Mouse (Mus musculus): ENCODE measurements around the gene Fbf1. TPM values are rescaled to one million over a fixed set of nuclear protein-coding genes. Genes with fewer than 3 reads are reported as not detected.

Gene Fbf1
- polyA plus RNA-seq, 1 experiment, result 26.2 TPM

- Histone ChIP-seq H3K4me3 (ENCODE audit: low read depth, low read length) (no peak overlapping the region), H3K9me3 (replicated peaks; ENCODE audit: control insufficient read depth, insufficient read depth, low read length, poor library complexity, severe bottlenecking) (no peaks in the 10 kb centered on the region), H3K27ac (ENCODE audit: insufficient read depth, low read length) (no peak overlapping the region), H3K27me3 (ENCODE audit: control insufficient read depth, insufficient read depth, low read length, poor library complexity, severe bottlenecking) (no peaks in the 10 kb centered on the region), H3K9ac (ENCODE audit: low read depth, poor library complexity, severe bottlenecking) (no peak overlapping the region), H3K36me3 (ENCODE audit: control insufficient read depth, insufficient read depth, low read length, poor library complexity, severe bottlenecking) (no peaks in the 10 kb centered on the region), H3K4me1 (ENCODE audit: control insufficient read depth, insufficient read depth, low read length) (peaks cover 10% of the 10 kb centered on the region)
- TF ChIP-seq EP300 (IDR thresholded peaks at IDR 0.05; ENCODE audit: insufficient read depth, low read depth, low read length), result no peak
- no peak for TF ChIP-seq CTCF (IDR thresholded peaks at IDR 0.05; ENCODE audit: low read depth, low read length)
- TF ChIP-seq POLR2A (IDR thresholded peaks at IDR 0.05; ENCODE audit: insufficient read depth, low read length), result no peak
Measured at GRCm38 (mm10) chr11:116100385-116100784, 67.6 kb downstream of the Fbf1 start.

- no peak for TF ChIP-seq EP300 (IDR thresholded peaks at IDR 0.05; ENCODE audit: insufficient read depth, low read depth, low read length)
- no peak overlapping the region for H3K4me3 ChIP-seq (ENCODE audit: low read depth, low read length)
Measured at GRCm38 (mm10) chr11:116099462-116099861, 68.5 kb downstream of the Fbf1 start.

GRCm38 (mm10) chr11:116098711-116099460, 69.1 kb downstream of the Fbf1 start:
- Histone ChIP-seq H3K27me3 (ENCODE audit: control insufficient read depth, insufficient read depth, low read length, poor library complexity, severe bottlenecking) (no peaks in the 10 kb centered on the region), H3K9ac (ENCODE audit: low read depth, poor library complexity, severe bottlenecking) (no peak overlapping the region), H3K9me3 (replicated peaks; ENCODE audit: control insufficient read depth, insufficient read depth, low read length, poor library complexity, severe bottlenecking) (no peaks in the 10 kb centered on the region), H3K4me1 (ENCODE audit: control insufficient read depth, insufficient read depth, low read length) (peaks cover 10% of the 10 kb centered on the region), H3K4me3 (ENCODE audit: low read depth, low read length) (no peak overlapping the region), H3K27ac (ENCODE audit: insufficient read depth, low read length) (no peak overlapping the region), H3K36me3 (ENCODE audit: control insufficient read depth, insufficient read depth, low read length, poor library complexity, severe bottlenecking) (no peaks in the 10 kb centered on the region)
- no peak for TF ChIP-seq CTCF (IDR thresholded peaks at IDR 0.05; ENCODE audit: low read depth, low read length)
- no peak for TF ChIP-seq POLR2A (IDR thresholded peaks at IDR 0.05; ENCODE audit: insufficient read depth, low read length)
- no peak for TF ChIP-seq EP300 (IDR thresholded peaks at IDR 0.05; ENCODE audit: insufficient read depth, low read depth, low read length)

More at GRCm38 (mm10) chr11:116099462-116099861, 68.5 kb downstream of the Fbf1 start:
- Histone ChIP-seq H3K36me3 (ENCODE audit: control insufficient read depth, insufficient read depth, low read length, poor library complexity, severe bottlenecking) (no peaks in the 10 kb centered on the region), H3K9me3 (replicated peaks; ENCODE audit: control insufficient read depth, insufficient read depth, low read length, poor library complexity, severe bottlenecking) (no peaks in the 10 kb centered on the region), H3K27me3 (ENCODE audit: control insufficient read depth, insufficient read depth, low read length, poor library complexity, severe bottlenecking) (no peaks in the 10 kb centered on the region), H3K9ac (ENCODE audit: low read depth, poor library complexity, severe bottlenecking) (no peak overlapping the region), H3K27ac (ENCODE audit: insufficient read depth, low read length) (no peak overlapping the region), H3K4me1 (ENCODE audit: control insufficient read depth, insufficient read depth, low read length) (peaks cover 9% of the 10 kb centered on the region)

GRCm38 (mm10) chr11:116096213-116097108, 71.5 kb downstream of the Fbf1 start:
- Histone ChIP-seq H3K4me3 (ENCODE audit: low read depth, low read length) (no peak overlapping the region), H3K9me3 (replicated peaks; ENCODE audit: control insufficient read depth, insufficient read depth, low read length, poor library complexity, severe bottlenecking) (no peaks in the 10 kb centered on the region), H3K4me1 (ENCODE audit: control insufficient read depth, insufficient read depth, low read length) (peaks cover 9% of the 10 kb centered on the region), H3K27ac (ENCODE audit: insufficient read depth, low read length) (no peak overlapping the region), H3K27me3 (ENCODE audit: control insufficient read depth, insufficient read depth, low read length, poor library complexity, severe bottlenecking) (no peaks in the 10 kb centered on the region), H3K9ac (ENCODE audit: low read depth, poor library complexity, severe bottlenecking) (no peak overlapping the region), H3K36me3 (ENCODE audit: control insufficient read depth, insufficient read depth, low read length, poor library complexity, severe bottlenecking) (no peaks in the 10 kb centered on the region)
- TF ChIP-seq EP300 (IDR thresholded peaks at IDR 0.05; ENCODE audit: insufficient read depth, low read depth, low read length), result no peak
- no peak for TF ChIP-seq POLR2A (IDR thresholded peaks at IDR 0.05; ENCODE audit: insufficient read depth, low read length)
- peak; percentile 62 for TF ChIP-seq CTCF (IDR thresholded peaks at IDR 0.05; ENCODE audit: low read depth, low read length)

GRCm38 (mm10) chr11:116095573-116095972, 72.4 kb downstream of the Fbf1 start:
- H3K4me1 ChIP-seq (ENCODE audit: control insufficient read depth, insufficient read depth, low read length), result peaks cover 5% of the 10 kb centered on the region
- H3K9ac ChIP-seq (ENCODE audit: low read depth, poor library complexity, severe bottlenecking), result no peak overlapping the region
- H3K27ac ChIP-seq (ENCODE audit: insufficient read depth, low read length), result no peak overlapping the region
- no peak overlapping the region for H3K4me3 ChIP-seq (ENCODE audit: low read depth, low read length)
- TF ChIP-seq EP300 (IDR thresholded peaks at IDR 0.05; ENCODE audit: insufficient read depth, low read depth, low read length), result no peak
- no peak for TF ChIP-seq CTCF (IDR thresholded peaks at IDR 0.05; ENCODE audit: low read depth, low read length)
- no peak for TF ChIP-seq POLR2A (IDR thresholded peaks at IDR 0.05; ENCODE audit: insufficient read depth, low read length)
- H3K36me3 ChIP-seq (ENCODE audit: control insufficient read depth, insufficient read depth, low read length, poor library complexity, severe bottlenecking), result no peaks in the 10 kb centered on the region
- no peaks in the 10 kb centered on the region for H3K9me3 ChIP-seq (replicated peaks; ENCODE audit: control insufficient read depth, insufficient read depth, low read length, poor library complexity, severe bottlenecking)
- no peaks in the 10 kb centered on the region for H3K27me3 ChIP-seq (ENCODE audit: control insufficient read depth, insufficient read depth, low read length, poor library complexity, severe bottlenecking)

Measured in ES-Bruce4 (cell line).